Mouse (Mus musculus) myocyte (in vitro differentiated cells): Measurements from ENCODE around the gene Stk38. TPM values are rescaled to one million over a fixed set of nuclear protein-coding genes. Genes with fewer than 3 reads are reported as not detected.

Source experiments
- H3K27me3 ChIP-seq: one replicate; pipeline ENCODE4 v1.6.1; 2011; ENCODE audit not compliant: control insufficient read depth, insufficient read depth, insufficient read length
- H3K36me3 ChIP-seq: one replicate; pipeline ENCODE4 v1.6.1; 2011; ENCODE audit not compliant: control insufficient read depth, insufficient read depth
- H3K4me2 ChIP-seq: one replicate; pipeline ENCODE4 v1.6.1; 2011; ENCODE audit warnings: low read depth, control low read depth
- H3K4me3 ChIP-seq: one replicate; pipeline ENCODE4 v1.5.1; 2011; ENCODE audit warnings: mild to moderate bottlenecking, control low read depth, moderate library complexity
- H3K79me2 ChIP-seq: one replicate; pipeline ENCODE4 v1.6.1; 2011; ENCODE audit not compliant: control insufficient read depth, insufficient read depth
- H3ac ChIP-seq: one replicate; pipeline ENCODE4 v1.6.1; 2011; ENCODE audit not compliant: control insufficient read depth, insufficient read length
- CEBPB ChIP-seq: IDR thresholded peaks from 2 replicates; pipeline ENCODE4 v1.6.1; 2011; ENCODE audit warnings: mild to moderate bottlenecking, moderate library complexity; ENCODE audit not compliant: poor library complexity, insufficient read depth, severe bottlenecking
- E2F4 ChIP-seq: IDR thresholded peaks from one replicate; pipeline ENCODE4 v1.6.1; 2011; ENCODE audit warnings: mild to moderate bottlenecking, control low read depth, moderate library complexity; ENCODE audit not compliant: insufficient read depth
- MAX ChIP-seq: IDR thresholded peaks from one replicate; pipeline ENCODE4 v1.6.1; 2011; ENCODE audit warnings: low read depth, mild to moderate bottlenecking, control low read depth
- MYOD1 ChIP-seq, 3 experiments: IDR thresholded peaks; one replicate each; pipeline ENCODE4 v1.6.1; 2011; ENCODE audit warnings: control low read depth in 2 of 3, low read depth in 2 of 3, mild to moderate bottlenecking in 2 of 3, moderate library complexity in 1 of 3; ENCODE audit not compliant: insufficient read length in 2 of 3, control insufficient read depth in 1 of 3
- MYOG ChIP-seq, 3 experiments: IDR thresholded peaks; one replicate each; pipeline ENCODE4 v1.6.1; 2011; ENCODE audit warnings: control low read depth in 2 of 3, low read depth in 2 of 3, mild to moderate bottlenecking in 2 of 3; ENCODE audit not compliant: insufficient read length in 2 of 3, control insufficient read depth in 1 of 3, insufficient read depth in 1 of 3
- POLR2A ChIP-seq: IDR thresholded peaks from one replicate; pipeline ENCODE4 v1.6.1; 2011; ENCODE audit warnings: low read depth, mild to moderate bottlenecking, control low read depth, moderate library complexity; ENCODE audit not compliant: insufficient read length
- POLR2AphosphoS2 ChIP-seq: IDR thresholded peaks from one replicate; pipeline ENCODE4 v1.6.1; 2011; ENCODE audit warnings: low read depth, control low read depth; ENCODE audit not compliant: insufficient read length
- REST ChIP-seq: IDR thresholded peaks from one replicate; pipeline ENCODE4 v1.6.1; 2011; ENCODE audit warnings: mild to moderate bottlenecking, control low read depth, moderate library complexity; ENCODE audit not compliant: insufficient read depth, insufficient read length
- SRF ChIP-seq: IDR thresholded peaks from one replicate; pipeline ENCODE4 v1.6.1; 2011; ENCODE audit warnings: low read depth; ENCODE audit not compliant: control insufficient read depth, insufficient read length
- TCF12 ChIP-seq: IDR thresholded peaks from one replicate; pipeline ENCODE4 v1.6.1; 2011; ENCODE audit warnings: mild to moderate bottlenecking, control low read depth; ENCODE audit not compliant: poor library complexity, insufficient read depth, severe bottlenecking
- TCF3 ChIP-seq: IDR thresholded peaks from one replicate; pipeline ENCODE4 v1.6.1; 2011; ENCODE audit warnings: low read depth, control low read depth; ENCODE audit not compliant: insufficient read length
- USF1 ChIP-seq: IDR thresholded peaks from one replicate; pipeline ENCODE4 v1.6.1; 2011; ENCODE audit warnings: low read depth, mild to moderate bottlenecking, control low read depth, moderate library complexity
- polyA plus RNA-seq: library from polyadenylated mRNA; unstranded; fragments of >200 nt; fragmentation: generic; extraction: Trizol; gene quantifications from one replicate; pipeline ENCODE4 v1.2.1, GENCODE M21; 2012; ENCODE audit warnings: missing spikeins

The Stk38 gene
- polyA plus RNA-seq, 1 experiment, result 28.3 TPM

- no peaks in the 10 kb centered on the region for H3K79me2 ChIP-seq
- H3K36me3 ChIP-seq, result no peaks in the 10 kb centered on the region
- H3K27me3 ChIP-seq, result no peaks in the 10 kb centered on the region
- no peak for TF ChIP-seq TCF12
- TF ChIP-seq SRF, result no peak
- no peak for TF ChIP-seq MYOD1 (IDR thresholded peaks at IDR 0.05; ENCODE audit: control insufficient read depth in 1 of 3, insufficient read length in 2 of 3, low read depth in 2 of 3)
- TF ChIP-seq MAX, result no peak
- no peak for TF ChIP-seq USF1
- TF ChIP-seq E2F4, result no peak
- no peak for TF ChIP-seq MYOG (IDR thresholded peaks at IDR 0.05; ENCODE audit: control insufficient read depth in 1 of 3, insufficient read depth in 1 of 3, insufficient read length in 2 of 3, low read depth in 2 of 3)
- TF ChIP-seq POLR2A, result no peak
- TF ChIP-seq REST, result no peak
- TF ChIP-seq CEBPB, result no peak
- no peak for TF ChIP-seq TCF3
- TF ChIP-seq POLR2AphosphoS2, result no peak
- no peak overlapping the region for H3ac ChIP-seq
- H3K4me2 ChIP-seq, result no peak overlapping the region
- H3K4me3 ChIP-seq, result no peak overlapping the region
Observed at GRCm38 (mm10) chr17:28947011-28947939, 60.5 kb downstream of the Stk38 start.

- TF ChIP-seq CEBPB (no peak), USF1 (no peak), TCF12 (no peak), TCF3 (no peak), REST (no peak), POLR2AphosphoS2 (no peak), E2F4 (no peak), POLR2A (no peak), MAX (no peak), MYOG (IDR thresholded peaks at IDR 0.05; ENCODE audit: control insufficient read depth in 1 of 3, insufficient read depth in 1 of 3, insufficient read length in 2 of 3, low read depth in 2 of 3) (no peak), SRF (no peak), MYOD1 (IDR thresholded peaks at IDR 0.05; ENCODE audit: control insufficient read depth in 1 of 3, insufficient read length in 2 of 3, low read depth in 2 of 3) (no peak)
- Histone ChIP-seq H3K79me2 (no peaks in the 10 kb centered on the region), H3K27me3 (no peaks in the 10 kb centered on the region), H3ac (no peak overlapping the region), H3K4me3 (no peak overlapping the region), H3K36me3 (no peaks in the 10 kb centered on the region), H3K4me2 (no peak overlapping the region)
Observed at GRCm38 (mm10) chr17:28944481-28944880, 63.3 kb downstream of the Stk38 start.

- no peaks in the 10 kb centered on the region for H3K79me2 ChIP-seq
- H3ac ChIP-seq, result no peak within 1 kb of the TSS
- no peak for TF ChIP-seq SRF
- TF ChIP-seq TCF12, result no peak
- TF ChIP-seq MAX, result no peak
- no peak for TF ChIP-seq MYOD1 (IDR thresholded peaks at IDR 0.05; ENCODE audit: control insufficient read depth in 1 of 3, insufficient read length in 2 of 3, low read depth in 2 of 3)
- no peak for TF ChIP-seq MYOG (IDR thresholded peaks at IDR 0.05; ENCODE audit: control insufficient read depth in 1 of 3, insufficient read depth in 1 of 3, insufficient read length in 2 of 3, low read depth in 2 of 3)
- TF ChIP-seq POLR2AphosphoS2, result no peak
- TF ChIP-seq E2F4, result no peak
- no peak for TF ChIP-seq TCF3
- TF ChIP-seq POLR2A, result no peak
- no peak for TF ChIP-seq USF1
- TF ChIP-seq REST, result no peak
- no peak for TF ChIP-seq CEBPB
- no peak within 1 kb of the TSS for H3K4me2 ChIP-seq
- H3K36me3 ChIP-seq, result no peaks in the 10 kb centered on the region
- no peak within 1 kb of the TSS for H3K4me3 ChIP-seq
- no peaks in the 10 kb centered on the region for H3K27me3 ChIP-seq
Observed at GRCm38 (mm10) chr17:28943740-28944139, 64.1 kb downstream of the Stk38 start, which contains the start of gene Pxt1. Gene Pxt1 (minus strand): TSS chr17:28943840.

- H3ac ChIP-seq, result no peak overlapping the region
- no peak overlapping the region for H3K4me2 ChIP-seq
Observed at GRCm38 (mm10) chr17:28942101-28942500, 65.7 kb downstream of the Stk38 start.

More at GRCm38 (mm10) chr17:28942101-28942500, 65.7 kb downstream of the Stk38 start:
- no peaks in the 10 kb centered on the region for H3K36me3 ChIP-seq
- no peaks in the 10 kb centered on the region for H3K27me3 ChIP-seq
- no peaks in the 10 kb centered on the region for H3K79me2 ChIP-seq
- no peak overlapping the region for H3K4me3 ChIP-seq
- TF ChIP-seq E2F4 (no peak), MYOG (IDR thresholded peaks at IDR 0.05; ENCODE audit: control insufficient read depth in 1 of 3, insufficient read depth in 1 of 3, insufficient read length in 2 of 3, low read depth in 2 of 3) (no peak)
